Mouse (Mus musculus) kidney, embryonic 14.5 days (tissue): ENCODE measurements around the gene Aldh1l1. TPM values are rescaled to one million over a fixed set of nuclear protein-coding genes. Genes with fewer than 3 reads are reported as not detected.

Source experiments
- ATAC-seq: fragments of 200-750 bp; cut with Nextera tagmentation; 2 replicates; pipeline ENCODE4 v1.8.0; 2017; ENCODE audit warnings: moderate number of reproducible peaks, mild to moderate bottlenecking, moderate TSS enrichment, moderate library complexity; ENCODE audit not compliant: low FRiP score, low TSS enrichment
- H3K27ac ChIP-seq: fragments of 300-500 bp; sonication (generic); 2 replicates; pipeline ENCODE4 v1.5.1; 2014; ENCODE audit warnings: low read depth, mild to moderate bottlenecking, low read length, moderate library complexity, mixed read lengths
- H3K27me3 ChIP-seq: fragments of 300-500 bp; sonication (generic); 2 replicates; pipeline ENCODE4 v1.6.1; 2014; ENCODE audit warnings: mild to moderate bottlenecking, low read length; ENCODE audit not compliant: control insufficient read depth, insufficient read depth
- H3K36me3 ChIP-seq: fragments of 300-500 bp; sonication (generic); 2 replicates; pipeline ENCODE4 v1.6.1; 2014; ENCODE audit warnings: low read length, mixed read lengths; ENCODE audit not compliant: control insufficient read depth, insufficient read depth
- H3K4me1 ChIP-seq: fragments of 300-500 bp; sonication (generic); 2 replicates; pipeline ENCODE4 v1.6.1; 2014; ENCODE audit warnings: low read length, mixed read lengths; ENCODE audit not compliant: control insufficient read depth, insufficient read depth
- H3K4me2 ChIP-seq: fragments of 300-500 bp; sonication (generic); replicated peaks from 2 replicates; pipeline ENCODE4 v1.6.1; 2014; ENCODE audit warnings: low read depth, mild to moderate bottlenecking, low read length
- H3K4me3 ChIP-seq: fragments of 300-500 bp; sonication (generic); 2 replicates; pipeline ENCODE4 v1.5.1; 2014; ENCODE audit warnings: mild to moderate bottlenecking, low read length
- H3K9ac ChIP-seq: fragments of 300-500 bp; sonication (generic); 2 replicates; pipeline ENCODE4 v1.6.1; 2014; ENCODE audit warnings: low read depth, mild to moderate bottlenecking, low read length, moderate library complexity
- H3K9me3 ChIP-seq: fragments of 300-500 bp; sonication (generic); 2 replicates; pipeline ENCODE4 v1.6.1; 2016; ENCODE audit warnings: low read length; ENCODE audit not compliant: control insufficient read depth
- WGBS: fragments of 180-500 bp; shearing (Covaris S2); extraction: QIAGEN DNeasy Blood & Tissue Kit; methylation state at CpG from one replicate; pipeline ENCODE4 v1.1.7; 2014; 5-methylcytosine and 5-hydroxymethylcytosine counted together
- polyA plus RNA-seq: library from polyadenylated mRNA; unstranded; fragments of >200 nt; fragmentation: Nextera tagmentation; extraction: Ambion mirVana; gene quantifications from 2 replicates; pipeline ENCODE4 v1.2.1, GENCODE M21; 2014

Aldh1l1 gene
- polyA plus RNA-seq, 1 experiment from 2014 or later, result 2.9 TPM

DNA sequence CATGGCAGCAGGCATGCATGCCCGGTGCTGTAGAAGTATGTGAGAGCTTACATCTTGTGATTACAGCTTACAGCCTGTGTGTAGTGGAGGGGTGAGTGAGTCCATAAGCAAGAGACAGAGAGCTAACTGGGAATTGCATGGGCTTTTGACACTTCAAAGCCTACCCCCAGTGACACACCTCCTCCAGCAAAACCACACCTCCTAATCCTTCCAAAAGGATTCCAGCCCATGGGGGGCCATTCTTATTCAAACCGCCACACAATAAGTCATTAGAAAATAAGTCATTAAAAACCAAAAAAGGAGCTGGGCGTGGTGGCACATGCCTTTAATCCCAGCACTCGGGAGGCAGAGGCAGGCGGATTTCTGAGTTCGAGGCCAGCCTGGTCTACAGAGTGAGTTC is 162.2 kb downstream of the Aldh1l1 start:
- Histone ChIP-seq H3K4me3 (no peak overlapping the region), H3K9me3 (0 out of 2 replicates have a peak, but pooled peaks cover 3% of the 10 kb centered on the region), H3K27ac (no peak overlapping the region), H3K36me3 (no peaks in the 10 kb centered on the region), H3K4me1 (no peaks in the 10 kb centered on the region), H3K9ac (no peak overlapping the region), H3K27me3 (no peaks in the 10 kb centered on the region), H3K4me2 (no peak overlapping the region)
- no peak for ATAC-seq
- 98% methylated on average over 6 of the region's 6 CpGs for WGBS

- Histone ChIP-seq H3K27ac (no peak overlapping the region), H3K9me3 (0 out of 2 replicates have a peak, but pooled peaks cover 3% of the 10 kb centered on the region), H3K4me2 (no peak overlapping the region), H3K9ac (no peak overlapping the region), H3K4me1 (no peaks in the 10 kb centered on the region), H3K27me3 (no peaks in the 10 kb centered on the region), H3K36me3 (no peaks in the 10 kb centered on the region), H3K4me3 (no peak overlapping the region)
- 58% methylated on average over 4 of the region's 4 CpGs for WGBS
- ATAC-seq, result no peak
These were observed 163.1 kb downstream of the Aldh1l1 start for GRCm38 (mm10) chr6:90649279-90649678.

Other genes starting within 250 kb of the Aldh1l1 start
- gene Vmn1r54, start 240.1 kb upstream of the Aldh1l1 start, polyA plus RNA-seq, result not detected in 2 replicates
- not detected in 2 replicates for gene BC048671, start 185.2 kb upstream of the Aldh1l1 start, polyA plus RNA-seq
- gene Chst13, start 161.2 kb upstream of the Aldh1l1 start, polyA plus RNA-seq, result 4.1 and 4.8 TPM in 2 replicates
- 0.05 TPM in 1 of 2 replicates, not detected in the other for gene Uroc1, start 153.1 kb upstream of the Aldh1l1 start, polyA plus RNA-seq
- gene Zxdc, start 116.9 kb upstream of the Aldh1l1 start, polyA plus RNA-seq, result 8.6 and 12.9 TPM in 2 replicates
- gene Cfap100, start 57.6 kb upstream of the Aldh1l1 start, polyA plus RNA-seq, result 0.53 and 0.91 TPM in 2 replicates
- gene Klf15, start 23.9 kb upstream of the Aldh1l1 start, polyA plus RNA-seq, result 5.3 and 9.3 TPM in 2 replicates
- 4.2 and 7.2 TPM in 2 replicates for gene Slc41a3, start 118.3 kb downstream of the Aldh1l1 start, polyA plus RNA-seq